Mouse (Mus musculus): ENCODE results near the gene Sema3f. TPM values are rescaled to one million over a fixed set of nuclear protein-coding genes. Genes with fewer than 3 reads are reported as not detected.

Sema3f gene
- 0.12 and 0.35 TPM in 2 replicates for total RNA-seq (2017)

- ATAC-seq (ENCODE audit: extremely low read depth, insufficient number of reproducible peaks, low FRiP score, poor library complexity, severe bottlenecking): no peak
Measured at GRCm38 (mm10) chr9:107709697-107710483, at the start of gene Sema3f. Gene Sema3f, minus strand, starts transcription at chr9:107710475.

GRCm38 (mm10) chr9:107759593-107759992 lies 49.3 kb upstream of the Sema3f start:
- ATAC-seq (ENCODE audit: extremely low read depth, insufficient number of reproducible peaks, low FRiP score, poor library complexity, severe bottlenecking): no peak

GRCm38 (mm10) chr9:107750378-107750777 lies 40.1 kb upstream of the Sema3f start:
- no peak for ATAC-seq (ENCODE audit: extremely low read depth, insufficient number of reproducible peaks, low FRiP score, poor library complexity, severe bottlenecking)

GRCm38 (mm10) chr9:107748063-107748462 lies 37.8 kb upstream of the Sema3f start:
- no peak for ATAC-seq (ENCODE audit: extremely low read depth, insufficient number of reproducible peaks, low FRiP score, poor library complexity, severe bottlenecking)

- no peak for ATAC-seq (ENCODE audit: extremely low read depth, insufficient number of reproducible peaks, low FRiP score, poor library complexity, severe bottlenecking)
Measured at GRCm38 (mm10) chr9:107747310-107747709, 37.0 kb upstream of the Sema3f start.

- ATAC-seq (ENCODE audit: extremely low read depth, insufficient number of reproducible peaks, low FRiP score, poor library complexity, severe bottlenecking): no peak
Measured at GRCm38 (mm10) chr9:107746679-107747078, 36.4 kb upstream of the Sema3f start.

- no peak for ATAC-seq (ENCODE audit: extremely low read depth, insufficient number of reproducible peaks, low FRiP score, poor library complexity, severe bottlenecking)
Measured at GRCm38 (mm10) chr9:107744061-107744460, 33.8 kb upstream of the Sema3f start.

- no peak for ATAC-seq (ENCODE audit: extremely low read depth, insufficient number of reproducible peaks, low FRiP score, poor library complexity, severe bottlenecking)
Measured at GRCm38 (mm10) chr9:107738841-107739202, 28.5 kb upstream of the Sema3f start.

GRCm38 (mm10) chr9:107738020-107738840 lies 28.0 kb upstream of the Sema3f start:
- peak; percentile 54 for ATAC-seq (ENCODE audit: extremely low read depth, insufficient number of reproducible peaks, low FRiP score, poor library complexity, severe bottlenecking)

- no peak for ATAC-seq (ENCODE audit: extremely low read depth, insufficient number of reproducible peaks, low FRiP score, poor library complexity, severe bottlenecking)
Measured at GRCm38 (mm10) chr9:107736185-107736485, 25.9 kb upstream of the Sema3f start.

- ATAC-seq (ENCODE audit: extremely low read depth, insufficient number of reproducible peaks, low FRiP score, poor library complexity, severe bottlenecking): no peak; the same call in 1 of the 2 replicates
Measured at GRCm38 (mm10) chr9:107735356-107736184, 25.3 kb upstream of the Sema3f start.

GRCm38 (mm10) chr9:107734567-107734971 lies 24.3 kb upstream of the Sema3f start:
- ATAC-seq (ENCODE audit: extremely low read depth, insufficient number of reproducible peaks, low FRiP score, poor library complexity, severe bottlenecking): no peak

GRCm38 (mm10) chr9:107729709-107730108 lies 19.4 kb upstream of the Sema3f start:
- ATAC-seq (ENCODE audit: extremely low read depth, insufficient number of reproducible peaks, low FRiP score, poor library complexity, severe bottlenecking): no peak

- no peak for ATAC-seq (ENCODE audit: extremely low read depth, insufficient number of reproducible peaks, low FRiP score, poor library complexity, severe bottlenecking)
Measured at GRCm38 (mm10) chr9:107728919-107729670, 18.8 kb upstream of the Sema3f start.

GRCm38 (mm10) chr9:107727041-107727440 lies 16.8 kb upstream of the Sema3f start:
- ATAC-seq (ENCODE audit: extremely low read depth, insufficient number of reproducible peaks, low FRiP score, poor library complexity, severe bottlenecking): no peak

- ATAC-seq (ENCODE audit: extremely low read depth, insufficient number of reproducible peaks, low FRiP score, poor library complexity, severe bottlenecking): no peak
Measured at GRCm38 (mm10) chr9:107724796-107725195, 14.5 kb upstream of the Sema3f start.

GRCm38 (mm10) chr9:107723794-107724531 lies 13.7 kb upstream of the Sema3f start:
- ATAC-seq (ENCODE audit: extremely low read depth, insufficient number of reproducible peaks, low FRiP score, poor library complexity, severe bottlenecking): no peak

- ATAC-seq (ENCODE audit: extremely low read depth, insufficient number of reproducible peaks, low FRiP score, poor library complexity, severe bottlenecking): no peak
Measured at GRCm38 (mm10) chr9:107723292-107723691, 13.0 kb upstream of the Sema3f start.

Measured in neutrophil, adult 5-6 weeks (primary cell).